Mouse (Mus musculus): ENCODE data around the gene Cdx2. TPM values are rescaled to one million over a fixed set of nuclear protein-coding genes. Genes with fewer than 3 reads are reported as not detected.
A peak's percentile ranks its signal among the peaks of the same experiment; 100 is the strongest.

The Cdx2 gene
- polyA plus RNA-seq, 1 experiment from 2014 or later: 0.47 TPM

GRCm38 (mm10) chr5:147308451-147308850 lies 1.4 kb upstream of the Cdx2 start:
- whole genome bisulfite sequencing: 9% methylated on average over 9 of the region's 9 CpGs

GRCm38 (mm10) chr5:147307398-147307785 lies 322 bp upstream of the Cdx2 start:
- Histone ChIP-seq H3K4me1 (ENCODE audit: control insufficient read depth, insufficient read depth, low read length) (peaks cover 6% of the 10 kb centered on the region; the same call in 1 of the 2 replicates), H3K27ac (ENCODE audit: low read length) (no peak overlapping the region), H3K4me2 (ENCODE audit: low read depth, low read length) (no peak overlapping the region), H3K36me3 (ENCODE audit: control insufficient read depth, insufficient read depth) (no peaks in the 10 kb centered on the region), H3K9ac (ENCODE audit: low read length) (no peak overlapping the region), H3K9me3 (replicated peaks; ENCODE audit: control insufficient read depth, low read length) (no peaks in the 10 kb centered on the region), H3K4me3 (ENCODE audit: low read length) (no peak overlapping the region), H3K27me3 (ENCODE audit: control insufficient read depth, insufficient read depth, low read length) (peaks cover 100% of the 10 kb centered on the region)
- ATAC-seq (replicated peaks; ENCODE audit: extremely low read depth, insufficient read depth, low FRiP score): no peak
- 3% methylated on average over 12 of the region's 12 CpGs for WGBS

More at GRCm38 (mm10) chr5:147308451-147308850, 1.4 kb upstream of the Cdx2 start:
- Histone ChIP-seq H3K9me3 (replicated peaks; ENCODE audit: control insufficient read depth, low read length) (no peaks in the 10 kb centered on the region), H3K4me1 (ENCODE audit: control insufficient read depth, insufficient read depth, low read length) (peaks cover 6% of the 10 kb centered on the region; the same call in 1 of the 2 replicates), H3K4me2 (ENCODE audit: low read depth, low read length) (no peak overlapping the region), H3K4me3 (ENCODE audit: low read length) (no peak overlapping the region), H3K27ac (ENCODE audit: low read length) (no peak overlapping the region), H3K9ac (ENCODE audit: low read length) (no peak overlapping the region), H3K36me3 (ENCODE audit: control insufficient read depth, insufficient read depth) (no peaks in the 10 kb centered on the region), H3K27me3 (ENCODE audit: control insufficient read depth, insufficient read depth, low read length) (peaks cover 100% of the 10 kb centered on the region)
- no peak for ATAC-seq (replicated peaks; ENCODE audit: extremely low read depth, insufficient read depth, low FRiP score)

GRCm38 (mm10) chr5:147305856-147306637 lies 1.0 kb downstream of the Cdx2 start:
- Histone ChIP-seq H3K9ac (ENCODE audit: low read length) (no peak overlapping the region), H3K9me3 (replicated peaks; ENCODE audit: control insufficient read depth, low read length) (no peaks in the 10 kb centered on the region), H3K4me2 (ENCODE audit: low read depth, low read length) (peak overlapping the region; percentile 26; the same call in 1 of the 2 replicates), H3K27ac (ENCODE audit: low read length) (no peak overlapping the region), H3K4me3 (ENCODE audit: low read length) (peak overlapping the region; percentile 12; the same call in 1 of the 2 replicates), H3K4me1 (ENCODE audit: control insufficient read depth, insufficient read depth, low read length) (peaks cover 6% of the 10 kb centered on the region; the same call in 1 of the 2 replicates), H3K27me3 (ENCODE audit: control insufficient read depth, insufficient read depth, low read length) (peaks cover 99% of the 10 kb centered on the region), H3K36me3 (ENCODE audit: control insufficient read depth, insufficient read depth) (no peaks in the 10 kb centered on the region)
- whole genome bisulfite sequencing: 1% methylated on average over 57 of the region's 58 CpGs
- no peak for ATAC-seq (replicated peaks; ENCODE audit: extremely low read depth, insufficient read depth, low FRiP score)

- 2% methylated on average over 16 of the region's 16 CpGs for WGBS
Measured at GRCm38 (mm10) chr5:147305166-147305565, 1.9 kb downstream of the Cdx2 start.

GRCm38 (mm10) chr5:147304276-147305155 lies 2.6 kb downstream of the Cdx2 start:
- H3K36me3 ChIP-seq (ENCODE audit: control insufficient read depth, insufficient read depth): no peaks in the 10 kb centered on the region
- H3K4me3 ChIP-seq (ENCODE audit: low read length): no peak overlapping the region
- WGBS: under 1% methylated on average over 54 of the region's 54 CpGs
- no peak overlapping the region for H3K9ac ChIP-seq (ENCODE audit: low read length)
- no peak overlapping the region for H3K4me2 ChIP-seq (ENCODE audit: low read depth, low read length)
- peaks cover 9% of the 10 kb centered on the region for H3K4me1 ChIP-seq (ENCODE audit: control insufficient read depth, insufficient read depth, low read length)
- H3K27me3 ChIP-seq (ENCODE audit: control insufficient read depth, insufficient read depth, low read length): peaks cover 98% of the 10 kb centered on the region
- no peak for ATAC-seq (replicated peaks; ENCODE audit: extremely low read depth, insufficient read depth, low FRiP score)
- no peak overlapping the region for H3K27ac ChIP-seq (ENCODE audit: low read length)
- H3K9me3 ChIP-seq (replicated peaks; ENCODE audit: control insufficient read depth, low read length): no peaks in the 10 kb centered on the region

More at GRCm38 (mm10) chr5:147305166-147305565, 1.9 kb downstream of the Cdx2 start:
- Histone ChIP-seq H3K27me3 (ENCODE audit: control insufficient read depth, insufficient read depth, low read length) (peaks cover 98% of the 10 kb centered on the region), H3K9me3 (replicated peaks; ENCODE audit: control insufficient read depth, low read length) (no peaks in the 10 kb centered on the region), H3K4me2 (ENCODE audit: low read depth, low read length) (no peak overlapping the region), H3K36me3 (ENCODE audit: control insufficient read depth, insufficient read depth) (no peaks in the 10 kb centered on the region), H3K4me3 (ENCODE audit: low read length) (peak overlapping the region; percentile 8; the same call in 1 of the 2 replicates), H3K4me1 (ENCODE audit: control insufficient read depth, insufficient read depth, low read length) (peaks cover 6% of the 10 kb centered on the region; the same call in 1 of the 2 replicates), H3K9ac (ENCODE audit: low read length) (no peak overlapping the region), H3K27ac (ENCODE audit: low read length) (no peak overlapping the region)
- no peak for ATAC-seq (replicated peaks; ENCODE audit: extremely low read depth, insufficient read depth, low FRiP score)

GRCm38 (mm10) chr5:147302746-147303400 lies 4.2 kb downstream of the Cdx2 start:
- ATAC-seq (replicated peaks; ENCODE audit: extremely low read depth, insufficient read depth, low FRiP score): no peak
- no peaks in the 10 kb centered on the region for H3K9me3 ChIP-seq (replicated peaks; ENCODE audit: control insufficient read depth, low read length)
- H3K27ac ChIP-seq (ENCODE audit: low read length): no peak overlapping the region
- H3K27me3 ChIP-seq (ENCODE audit: control insufficient read depth, insufficient read depth, low read length): peaks cover 97% of the 10 kb centered on the region
- H3K9ac ChIP-seq (ENCODE audit: low read length): no peak overlapping the region
- H3K36me3 ChIP-seq (ENCODE audit: control insufficient read depth, insufficient read depth): no peaks in the 10 kb centered on the region
- WGBS: 6% methylated on average over 13 of the region's 13 CpGs
- no peak overlapping the region for H3K4me3 ChIP-seq (ENCODE audit: low read length)
- H3K4me2 ChIP-seq (ENCODE audit: low read depth, low read length): no peak overlapping the region
- H3K4me1 ChIP-seq (ENCODE audit: control insufficient read depth, insufficient read depth, low read length): peaks cover 11% of the 10 kb centered on the region

GRCm38 (mm10) chr5:147302141-147302540 lies 4.9 kb downstream of the Cdx2 start:
- Histone ChIP-seq H3K4me2 (ENCODE audit: low read depth, low read length) (no peak overlapping the region), H3K36me3 (ENCODE audit: control insufficient read depth, insufficient read depth) (no peaks in the 10 kb centered on the region), H3K4me3 (ENCODE audit: low read length) (no peak overlapping the region), H3K9me3 (replicated peaks; ENCODE audit: control insufficient read depth, low read length) (no peaks in the 10 kb centered on the region), H3K9ac (ENCODE audit: low read length) (no peak overlapping the region), H3K27ac (ENCODE audit: low read length) (no peak overlapping the region), H3K4me1 (ENCODE audit: control insufficient read depth, insufficient read depth, low read length) (peaks cover 11% of the 10 kb centered on the region), H3K27me3 (ENCODE audit: control insufficient read depth, insufficient read depth, low read length) (peaks cover 96% of the 10 kb centered on the region)
- WGBS: 9% methylated on average over 8 of the region's 8 CpGs
- ATAC-seq (replicated peaks; ENCODE audit: extremely low read depth, insufficient read depth, low FRiP score): no peak

GRCm38 (mm10) chr5:147301781-147302070 lies 5.3 kb downstream of the Cdx2 start:
- no peak overlapping the region for H3K4me3 ChIP-seq (ENCODE audit: low read length)
- no peak overlapping the region for H3K27ac ChIP-seq (ENCODE audit: low read length)
- H3K36me3 ChIP-seq (ENCODE audit: control insufficient read depth, insufficient read depth): no peaks in the 10 kb centered on the region
- H3K4me2 ChIP-seq (ENCODE audit: low read depth, low read length): no peak overlapping the region
- H3K9me3 ChIP-seq (replicated peaks; ENCODE audit: control insufficient read depth, low read length): no peaks in the 10 kb centered on the region
- WGBS: 2% methylated on average over 10 of the region's 10 CpGs
- no peak for ATAC-seq (replicated peaks; ENCODE audit: extremely low read depth, insufficient read depth, low FRiP score)
- H3K27me3 ChIP-seq (ENCODE audit: control insufficient read depth, insufficient read depth, low read length): peaks cover 96% of the 10 kb centered on the region
- no peak overlapping the region for H3K9ac ChIP-seq (ENCODE audit: low read length)
- H3K4me1 ChIP-seq (ENCODE audit: control insufficient read depth, insufficient read depth, low read length): peaks cover 11% of the 10 kb centered on the region
